ENCODE assay signal across 16 mouse cellular contexts in genomic region chr16:58393036-58393435, GRCm38 (mm10).
"Had no signal": no experiment of that assay in that cellular context is flagged by ENCODE, and none has a peak within 500 bp of the region (broad histone marks: within the 10 kb centered on the region; RNA-seq: fewer than 3 reads in every experiment).

No protein-coding gene starts in this region.

- H3K27ac ChIP-seq: neural tube, embryonic 13.5 days; neural tube, embryonic 15.5 days; stomach, embryonic 15.5 days; stomach, postnatal 0 days had no signal

- H3K9me3 ChIP-seq: neural tube, embryonic 13.5 days; neural tube, embryonic 15.5 days; stomach, embryonic 15.5 days had no signal

- H3K36me3 ChIP-seq: neural tube, embryonic 13.5 days; neural tube, embryonic 15.5 days; stomach, embryonic 15.5 days had no signal

- H3K4me2 ChIP-seq: neural tube, embryonic 13.5 days; neural tube, embryonic 15.5 days; stomach, embryonic 15.5 days had no signal

- H3K4me1 ChIP-seq: neural tube, embryonic 13.5 days; neural tube, embryonic 15.5 days; stomach, embryonic 15.5 days had no signal

- DNase-seq: retina, postnatal 1 day; right cerebral cortex, adult 18-20 months; right cerebral cortex, postnatal 14 days; right cerebral cortex, postnatal 25 days; right cerebral cortex, postnatal 4 days; spleen, adult 18-20 months; thymus, adult 18-20 months; thymus, adult 2 months; thymus, postnatal 14 days; thymus, postnatal 25 days; thymus, postnatal 36 days; thymus, postnatal 4 days had no signal

- H3K4me3 ChIP-seq: neural tube, embryonic 13.5 days; neural tube, embryonic 15.5 days; stomach, embryonic 15.5 days had no signal

- H3K9ac ChIP-seq: neural tube, embryonic 13.5 days; neural tube, embryonic 15.5 days; stomach, embryonic 15.5 days had no signal

- H3K27me3 ChIP-seq: neural tube, embryonic 13.5 days; neural tube, embryonic 15.5 days; stomach, embryonic 15.5 days had no signal
